Mouse (Mus musculus): ENCODE results near the gene Bcar3.
A peak's percentile ranks its signal among the peaks of the same experiment; 100 is the strongest.

Bcar3 gene

GRCm38 (mm10) chr3:122481891-122482739 is 188.2 kb downstream of the Bcar3 start:
- no peak for DNase-seq (ENCODE audit: low spot score in 2 of 2)

- no peak for DNase-seq (ENCODE audit: low spot score in 2 of 2)
Observed at GRCm38 (mm10) chr3:122483066-122483782, 189.3 kb downstream of the Bcar3 start.

DNA sequence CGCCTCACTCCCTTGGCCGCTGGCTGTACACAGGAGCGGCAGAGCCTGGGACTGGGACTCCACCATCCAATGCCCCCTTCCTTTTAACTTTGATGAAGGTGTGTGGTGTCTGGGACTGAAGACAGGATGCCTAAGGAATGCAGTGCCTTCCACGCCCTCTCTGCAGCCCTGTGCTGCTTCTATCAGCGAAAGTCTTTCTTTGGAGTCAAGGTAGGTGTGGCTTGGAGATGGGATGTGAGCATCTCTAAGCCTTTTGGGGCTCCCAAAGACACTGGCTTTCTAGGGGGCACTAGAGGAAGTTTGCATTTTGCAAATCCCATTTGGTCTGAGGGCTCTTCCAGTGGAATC is 189.8 kb downstream of the Bcar3 start:
- DNase-seq (ENCODE audit: low spot score in 2 of 2) = no peak

DNA sequence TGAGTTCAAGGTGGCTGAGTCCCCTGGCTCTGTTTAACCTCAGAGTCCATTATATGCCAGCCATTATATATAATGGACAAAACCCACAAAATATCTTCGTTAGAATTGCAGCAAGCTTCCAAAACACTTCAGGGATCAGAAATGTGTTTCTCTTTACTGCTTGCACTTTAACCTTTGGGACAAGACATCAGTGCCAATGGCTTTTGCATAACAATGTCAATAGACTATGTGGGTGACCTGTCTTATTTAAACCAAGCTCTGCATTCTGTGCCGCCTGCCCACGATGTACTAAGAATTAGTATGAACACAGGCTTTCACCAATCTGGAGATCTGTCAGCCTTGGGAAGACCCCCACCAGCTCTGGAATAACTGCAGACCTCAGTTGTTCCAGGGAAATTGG is 190.4 kb downstream of the Bcar3 start:
- DNase-seq (ENCODE audit: low spot score in 2 of 2) = no peak

- DNase-seq (ENCODE audit: low spot score in 2 of 2) = no peak
Observed at GRCm38 (mm10) chr3:122485699-122486098, 191.8 kb downstream of the Bcar3 start.

GRCm38 (mm10) chr3:122486193-122486592 is 192.3 kb downstream of the Bcar3 start:
- no peak for DNase-seq (ENCODE audit: low spot score in 2 of 2)

- no peak for DNase-seq (ENCODE audit: low spot score in 2 of 2)
Observed at GRCm38 (mm10) chr3:122488051-122488754, 194.3 kb downstream of the Bcar3 start.

DNA sequence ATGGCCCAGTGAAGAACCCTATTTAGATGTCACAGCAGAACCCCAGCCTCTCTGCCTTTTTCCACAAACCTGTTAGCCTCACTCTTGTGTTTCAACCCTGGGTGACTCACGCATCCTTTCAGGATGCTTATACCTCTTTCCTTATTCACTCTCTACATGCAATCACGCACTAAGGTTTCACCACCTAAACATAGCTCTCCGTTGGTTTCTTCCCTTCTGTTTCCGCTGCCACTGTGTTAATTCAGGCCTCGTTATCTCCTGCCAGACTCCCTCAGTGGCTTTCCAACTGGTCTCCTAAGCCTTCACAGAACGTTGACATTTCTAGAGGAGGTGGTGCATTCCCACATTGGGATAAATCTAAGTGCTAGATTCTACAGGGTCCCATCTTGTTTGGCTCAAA is 196.6 kb downstream of the Bcar3 start:
- no peak for DNase-seq (ENCODE audit: low spot score in 2 of 2)

DNA sequence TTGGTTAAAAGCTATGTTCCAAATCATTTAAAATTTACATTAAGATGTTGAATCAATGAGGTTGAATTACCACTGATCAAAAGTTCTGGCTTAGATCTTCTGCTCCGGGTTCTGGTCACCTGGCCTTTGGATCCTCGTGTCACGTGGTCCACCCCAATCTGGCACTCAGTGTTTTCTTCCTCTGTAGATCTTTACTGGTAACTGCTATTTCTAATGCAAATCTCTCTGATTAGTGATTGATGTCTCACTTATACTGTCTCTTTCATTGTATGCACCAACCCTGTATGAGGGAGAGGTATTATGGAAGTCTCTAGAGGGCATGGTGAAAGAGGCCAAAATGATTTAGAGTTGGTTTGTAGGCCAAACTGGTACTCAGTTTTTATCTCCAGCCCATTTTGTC is 198.1 kb downstream of the Bcar3 start:
- no peak for DNase-seq (ENCODE audit: low spot score in 2 of 2)

DNA sequence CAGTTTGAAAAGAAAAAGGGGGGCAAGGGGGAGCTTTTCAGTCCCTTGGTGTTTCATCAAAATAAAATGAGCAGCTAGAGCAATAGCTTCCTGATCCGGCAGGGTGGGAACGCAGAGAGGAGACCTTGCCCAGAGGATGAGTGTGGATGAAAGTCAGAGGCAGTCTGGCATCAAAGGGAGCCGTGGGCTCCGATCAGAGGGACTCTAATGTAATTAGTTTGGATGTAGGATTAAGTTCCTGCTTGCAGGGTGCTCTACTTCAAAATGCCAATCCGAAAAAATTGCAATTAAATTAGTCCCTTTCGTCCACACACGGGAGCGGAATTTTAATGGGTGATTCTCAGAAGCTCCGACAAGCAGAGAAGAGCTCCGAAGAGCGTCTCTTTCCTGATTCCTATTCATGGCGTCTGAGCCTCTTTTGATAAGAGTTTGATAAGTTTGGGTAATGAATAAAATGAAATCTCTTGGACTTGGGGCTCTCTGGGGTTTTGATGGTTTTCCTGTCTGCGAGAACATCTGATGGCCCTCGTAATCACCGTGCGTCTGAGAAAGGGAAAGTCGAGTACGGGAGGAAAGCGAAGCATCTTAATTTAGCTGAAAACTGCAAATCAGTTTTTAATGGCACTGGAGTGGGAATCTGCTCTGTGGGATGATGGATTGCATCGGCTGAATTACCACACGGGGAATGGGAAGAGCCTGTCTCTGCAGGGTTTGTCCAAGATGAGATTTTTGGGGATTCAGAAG is 199.1 kb downstream of the Bcar3 start:
- no peak for DNase-seq (ENCODE audit: low spot score in 2 of 2)

DNA sequence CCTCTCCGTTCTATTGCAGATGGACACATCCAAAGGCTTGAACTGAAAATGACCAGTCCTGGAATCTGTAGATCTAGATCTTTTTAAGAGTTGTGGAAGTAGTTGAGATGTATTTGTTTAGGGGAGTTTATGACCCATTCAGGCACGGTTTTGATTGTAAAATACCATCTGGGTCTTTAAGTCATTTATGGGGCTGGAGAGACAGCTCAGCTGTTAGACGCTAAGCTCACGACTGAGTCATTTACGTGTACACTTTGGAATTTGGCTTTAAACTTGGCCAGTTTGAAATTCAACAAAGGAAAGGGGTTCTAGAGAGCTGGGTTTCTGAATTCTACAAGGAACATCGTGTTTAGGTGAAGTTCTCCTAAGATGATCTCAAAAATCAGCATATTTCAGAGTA is 200.8 kb downstream of the Bcar3 start:
- DNase-seq (ENCODE audit: low spot score in 2 of 2) = no peak

- no peak for DNase-seq (ENCODE audit: low spot score in 2 of 2)
Observed at GRCm38 (mm10) chr3:122497871-122498270, 203.9 kb downstream of the Bcar3 start.

DNA sequence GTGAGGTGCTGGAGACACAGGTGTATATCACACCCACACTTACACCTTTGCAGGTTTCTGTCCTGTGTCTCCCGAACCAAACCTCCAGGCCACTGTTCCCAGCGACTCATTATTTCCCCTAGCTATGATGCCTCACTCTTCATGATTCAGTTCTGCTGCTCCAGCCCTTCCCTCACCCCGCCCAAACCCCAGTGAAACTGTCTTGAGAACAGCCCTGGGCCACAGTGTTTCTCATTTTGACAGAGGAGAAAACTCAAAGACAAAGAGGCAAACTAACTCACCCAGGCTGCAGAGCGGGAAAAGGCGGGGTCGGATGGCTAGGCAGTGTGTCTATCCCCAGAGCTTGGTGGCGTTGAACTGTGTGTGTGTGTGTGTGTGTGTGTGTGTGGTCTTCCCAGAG is 204.6 kb downstream of the Bcar3 start:
- DNase-seq (ENCODE audit: low spot score in 2 of 2) = no peak

DNA sequence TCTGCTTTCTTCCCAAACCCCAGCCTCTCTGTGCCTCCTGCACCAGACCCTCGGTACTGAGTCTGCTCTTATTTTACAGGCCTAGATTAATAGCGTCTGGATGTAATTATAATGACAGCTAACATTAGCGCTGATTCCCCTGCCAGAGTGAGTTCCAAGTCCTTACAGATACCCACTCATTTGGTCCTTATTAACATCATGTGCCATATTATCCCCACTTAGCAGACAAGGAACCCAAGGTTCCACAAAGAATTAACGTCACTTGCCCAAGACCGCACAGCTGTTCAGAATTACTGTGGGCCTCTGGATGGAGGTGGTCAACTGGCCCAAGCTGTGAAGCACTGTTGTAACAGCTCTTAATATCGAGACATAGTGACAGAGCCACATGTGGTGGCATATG is 205.7 kb downstream of the Bcar3 start:
- DNase-seq (ENCODE audit: low spot score in 2 of 2) = no peak

DNA sequence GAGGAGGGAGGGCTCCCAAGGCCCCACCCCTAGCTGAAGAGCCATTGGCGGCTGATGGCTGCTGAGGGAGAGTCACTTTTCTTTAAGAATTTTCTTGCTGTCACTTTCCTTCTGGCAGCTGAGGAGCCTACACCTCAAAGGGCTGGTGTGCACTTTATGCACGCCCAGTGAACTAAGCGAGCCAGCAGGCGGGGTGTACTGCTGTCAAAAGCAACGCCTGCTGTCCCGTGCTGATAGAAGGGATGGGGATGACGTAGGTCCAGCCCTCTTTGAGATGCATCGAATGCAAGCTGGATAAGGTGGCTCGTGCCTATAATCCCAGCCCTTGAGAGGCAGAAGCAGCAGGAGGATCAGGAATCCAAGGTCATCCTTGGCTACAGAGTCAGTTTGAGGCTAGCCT is 207.0 kb downstream of the Bcar3 start:
- no peak for DNase-seq (ENCODE audit: low spot score in 2 of 2)

DNA sequence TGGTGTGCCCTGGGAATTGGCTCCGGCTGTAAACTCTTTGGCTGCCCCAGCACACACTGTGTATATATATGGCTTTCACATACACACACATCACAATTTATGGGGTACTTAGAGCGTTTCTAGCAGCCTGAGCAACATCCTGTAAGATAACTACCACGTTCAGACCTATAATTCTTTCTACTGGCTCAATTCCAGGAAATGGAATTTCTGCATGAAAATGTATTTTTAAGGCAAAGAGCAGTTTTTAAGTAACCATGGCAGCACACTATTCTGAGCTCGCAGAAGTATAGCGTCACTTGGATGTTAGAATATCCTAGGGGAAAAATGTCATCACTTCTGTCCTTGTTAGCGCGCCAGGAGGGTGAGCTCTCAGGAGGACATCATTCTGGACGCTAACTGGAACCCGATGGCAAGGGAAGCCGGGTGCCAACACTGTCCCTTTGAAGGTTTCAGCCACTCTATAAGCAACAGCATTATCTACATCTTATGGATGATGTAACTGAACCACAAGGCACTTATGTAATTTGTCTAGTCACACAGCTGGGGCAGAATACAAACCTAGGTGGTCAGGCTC is 212.5 kb downstream of the Bcar3 start:
- peak in 1 of 2 experiments; percentile 38 for DNase-seq (ENCODE audit: low spot score in 2 of 2)

DNA sequence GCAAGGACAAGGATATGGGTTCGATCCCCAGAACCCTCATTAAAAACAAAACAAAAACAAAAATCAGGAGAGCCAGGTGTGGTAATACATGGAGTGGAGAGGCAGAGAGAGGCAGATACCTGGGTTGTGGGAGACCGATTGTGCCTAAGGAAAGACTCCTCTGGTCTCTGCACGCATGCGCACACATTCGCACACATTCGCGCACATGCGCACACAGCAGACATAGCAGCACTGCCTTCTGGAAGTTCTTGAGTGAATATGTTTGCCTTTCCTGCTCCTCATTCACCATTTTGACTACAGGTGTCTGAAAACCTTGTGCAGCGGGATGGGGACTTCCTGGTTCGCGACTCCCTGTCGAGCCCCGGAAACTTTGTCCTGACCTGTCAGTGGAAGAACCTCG is 213.9 kb downstream of the Bcar3 start:
- DNase-seq (ENCODE audit: low spot score in 2 of 2) = no peak

- no peak for DNase-seq (ENCODE audit: low spot score in 2 of 2)
Observed at GRCm38 (mm10) chr3:122509084-122509483, 215.1 kb downstream of the Bcar3 start.

- DNase-seq (ENCODE audit: low spot score in 2 of 2) = no peak
Observed at GRCm38 (mm10) chr3:122509534-122510239, 215.8 kb downstream of the Bcar3 start.

DNA sequence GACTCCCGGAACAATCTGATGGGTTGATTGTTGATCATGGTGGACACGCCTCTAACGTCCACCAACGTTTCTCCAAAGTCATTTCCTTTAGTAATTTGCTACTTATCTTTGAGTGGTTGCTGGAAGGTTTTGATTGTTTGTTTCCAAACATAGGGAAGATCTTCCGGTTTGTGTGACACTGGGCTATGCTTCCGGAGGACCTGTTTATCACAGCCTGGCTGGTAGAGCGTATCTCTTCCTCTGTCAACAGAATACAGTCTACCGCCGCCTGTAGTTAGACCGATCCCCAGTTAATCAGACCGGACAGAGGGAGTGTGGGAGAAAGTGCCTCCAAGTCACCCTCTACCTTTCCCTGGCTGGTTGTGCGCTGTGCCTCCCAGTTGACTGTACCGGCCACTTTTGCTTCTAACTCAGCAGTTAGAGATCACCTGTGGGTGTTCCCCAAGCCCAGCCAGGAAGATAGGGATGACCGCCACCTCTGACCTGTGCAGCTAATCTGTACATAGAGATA is 216.4 kb downstream of the Bcar3 start:
- DNase-seq (ENCODE audit: low spot score in 2 of 2) = no peak

GRCm38 (mm10) chr3:122510932-122511331 is 217.0 kb downstream of the Bcar3 start:
- no peak for DNase-seq (ENCODE audit: low spot score in 2 of 2)
